Mouse (Mus musculus): ENCODE data around the gene Notch1.

Gene Notch1

DNA sequence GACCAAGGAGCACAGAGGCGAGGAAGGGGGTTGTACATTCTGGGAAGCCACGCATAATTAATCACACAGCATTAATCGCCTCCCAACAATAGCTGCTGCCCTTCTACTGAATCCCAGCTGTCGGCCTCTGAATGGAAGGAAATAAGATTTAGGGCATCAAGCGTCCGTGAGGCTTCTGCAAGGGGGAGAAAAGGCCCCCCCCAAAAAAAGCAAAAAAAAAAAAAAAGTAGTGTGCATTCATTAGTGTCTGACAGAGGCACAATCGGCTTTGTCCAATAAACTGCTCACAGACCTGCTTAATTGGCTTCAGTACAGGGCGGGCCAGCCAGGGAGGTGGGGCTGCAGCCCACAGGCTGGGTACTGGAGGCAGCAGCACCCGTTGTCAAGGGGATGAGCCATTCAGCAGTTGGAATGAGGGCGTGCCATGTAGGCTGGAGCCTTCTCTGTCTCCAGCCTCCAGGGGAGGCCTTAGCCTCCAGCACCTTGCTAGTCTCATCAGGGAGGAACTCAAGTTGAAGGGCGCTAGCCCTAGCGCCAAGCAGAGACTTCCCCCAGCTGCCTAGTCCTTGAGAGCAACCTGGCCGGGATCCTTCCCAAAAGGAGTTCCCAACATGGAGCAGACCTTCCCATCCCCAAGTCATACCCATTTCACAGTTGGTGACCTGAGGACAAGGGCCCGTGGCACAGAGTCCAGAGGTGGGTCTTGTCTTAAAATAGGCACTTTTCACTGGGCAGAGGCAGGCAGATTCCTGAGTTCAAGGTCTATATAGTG, 15.7 kb downstream of the Notch1 start:
- no peak for DNase-seq (ENCODE audit: low read depth)

DNA sequence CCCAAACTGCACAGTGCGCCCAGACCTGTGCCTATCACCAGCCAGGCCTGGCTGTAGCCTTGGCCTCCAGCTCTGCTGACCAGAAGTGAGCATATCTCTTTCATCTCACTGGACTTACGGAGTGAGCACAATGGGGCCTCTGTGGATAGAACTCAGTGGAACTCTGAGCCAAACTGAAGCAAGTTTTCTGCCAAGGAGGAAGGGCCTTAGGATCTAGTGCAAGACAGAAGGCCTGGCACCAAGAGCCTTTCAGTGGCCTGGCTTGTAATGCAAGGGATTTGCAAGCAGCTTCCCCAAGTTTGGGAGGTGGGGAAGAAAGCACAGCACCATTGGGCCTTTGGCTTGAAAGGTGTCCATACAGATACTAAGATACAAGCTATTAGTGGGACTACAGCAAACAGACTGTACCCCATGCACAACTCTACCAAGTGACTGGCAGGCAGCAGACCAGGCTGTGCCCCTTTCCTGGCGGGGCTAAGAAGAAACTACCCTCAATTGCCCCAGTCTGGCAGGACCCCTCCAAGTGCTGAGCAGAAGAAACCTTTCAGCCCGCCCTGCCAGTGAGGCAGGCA, 16.4 kb downstream of the Notch1 start:
- no peak for DNase-seq (ENCODE audit: low read depth)

DNA sequence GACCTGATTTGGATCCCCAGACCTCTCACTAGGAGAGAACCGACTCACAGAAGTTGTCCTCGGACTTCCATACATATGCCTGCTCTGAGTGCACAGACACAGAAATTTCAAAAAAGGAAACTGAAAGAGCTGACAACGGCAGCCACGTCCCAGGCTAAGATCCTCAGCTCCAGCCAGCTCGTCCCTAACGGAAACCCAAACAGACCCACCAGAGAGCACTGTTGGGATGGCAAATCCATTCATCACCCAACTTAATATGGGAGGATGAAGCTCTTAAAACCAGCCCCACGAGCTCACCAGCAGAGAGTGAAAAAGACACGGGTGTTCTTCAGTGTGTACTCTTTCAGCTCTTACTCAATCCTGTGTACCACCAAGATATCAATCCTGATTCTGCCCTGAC, 17.8 kb downstream of the Notch1 start:
- no peak for DNase-seq (ENCODE audit: low read depth)

DNA sequence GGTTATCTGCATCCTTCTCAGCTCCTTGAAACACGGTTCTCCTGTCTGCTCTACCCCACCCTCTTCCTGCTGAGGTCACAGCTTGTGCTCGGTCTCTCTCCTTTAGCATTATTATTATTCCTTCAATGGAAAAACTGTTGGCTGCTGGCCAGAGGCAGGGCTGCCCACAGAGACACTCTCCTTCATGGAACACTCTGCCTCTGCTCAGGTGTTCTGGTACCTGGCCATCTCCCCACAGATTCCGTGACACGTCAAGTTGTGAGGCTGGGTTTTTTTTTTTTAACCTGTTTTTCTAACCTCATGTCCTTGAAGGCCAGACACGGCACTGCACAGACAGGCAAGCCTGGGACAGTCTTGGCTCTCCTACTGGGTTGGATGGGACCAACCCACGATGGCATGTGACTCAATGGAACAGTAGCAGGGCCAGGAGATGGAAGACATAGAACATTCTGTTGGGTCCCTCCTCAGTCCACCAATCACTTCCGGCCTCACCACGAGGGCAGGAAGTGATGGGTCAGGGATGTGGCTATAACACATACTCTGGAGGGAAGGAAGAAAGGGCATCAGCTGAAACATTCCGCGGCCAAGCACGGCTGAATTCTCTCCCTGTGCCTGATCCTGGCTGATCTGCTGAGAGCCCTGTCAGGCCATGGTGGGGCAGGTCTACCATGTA, 18.5 kb downstream of the Notch1 start:
- DNase-seq (ENCODE audit: low read depth) = no peak

DNA sequence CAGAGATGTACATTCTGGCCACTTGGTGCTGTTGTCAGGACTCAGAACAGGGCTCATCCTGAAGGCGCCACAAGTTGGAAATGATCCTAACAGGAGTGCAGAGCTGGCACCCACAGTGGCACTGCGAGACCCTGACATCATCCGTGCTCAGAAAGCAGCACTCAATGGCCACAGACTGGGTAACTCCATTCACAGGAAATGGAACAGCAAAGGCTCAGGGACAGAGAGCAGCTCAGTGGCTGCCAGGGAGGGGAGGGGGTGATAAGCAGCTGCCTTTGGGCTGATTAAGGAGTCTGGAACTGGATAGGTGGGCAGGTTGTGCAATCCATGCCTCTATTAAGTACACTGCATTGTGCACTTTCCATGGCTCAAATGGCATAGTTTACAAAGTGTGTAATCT, 20.0 kb downstream of the Notch1 start:
- no peak for DNase-seq (ENCODE audit: low read depth)

DNA sequence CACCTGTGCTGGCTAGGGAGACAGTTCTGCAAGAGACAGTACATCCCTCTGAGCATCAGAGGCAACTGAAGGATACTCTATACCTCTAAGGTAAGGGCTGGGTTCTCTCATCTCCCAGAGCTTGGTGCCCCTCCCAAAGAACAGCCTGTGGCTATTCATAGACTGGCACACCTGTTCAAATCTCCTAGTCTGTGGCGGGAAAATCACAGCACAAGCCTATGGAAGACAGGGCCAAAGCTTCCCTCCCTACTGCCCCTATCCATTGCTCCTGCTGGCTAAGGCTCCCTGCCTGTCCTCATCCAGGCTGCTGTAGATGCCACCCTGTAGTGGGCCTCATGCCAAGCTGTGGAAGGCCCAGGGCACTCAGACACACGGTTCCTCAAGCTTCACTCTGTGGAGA, 20.8 kb downstream of the Notch1 start:
- DNase-seq (ENCODE audit: low read depth) = no peak

DNA sequence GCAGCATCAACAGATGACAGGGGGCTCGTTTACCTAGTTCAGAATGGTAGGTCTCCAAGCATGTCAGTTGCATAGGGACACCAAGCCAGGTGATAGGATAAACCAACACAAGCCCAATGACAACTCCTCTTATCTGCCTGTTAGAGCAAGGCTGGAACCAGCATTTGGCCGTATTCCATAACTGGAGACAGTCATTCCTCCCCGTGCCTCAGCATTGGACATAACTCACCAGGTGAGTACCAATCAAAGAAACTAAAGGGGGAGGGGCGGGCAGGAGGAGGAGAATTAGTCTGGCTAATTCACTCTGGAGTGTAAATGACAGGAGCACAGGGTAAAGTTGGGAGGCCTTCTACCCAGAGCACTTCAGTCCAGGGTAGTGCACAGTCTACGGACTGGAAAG, 21.5 kb downstream of the Notch1 start:
- DNase-seq (ENCODE audit: low read depth) = no peak

DNA sequence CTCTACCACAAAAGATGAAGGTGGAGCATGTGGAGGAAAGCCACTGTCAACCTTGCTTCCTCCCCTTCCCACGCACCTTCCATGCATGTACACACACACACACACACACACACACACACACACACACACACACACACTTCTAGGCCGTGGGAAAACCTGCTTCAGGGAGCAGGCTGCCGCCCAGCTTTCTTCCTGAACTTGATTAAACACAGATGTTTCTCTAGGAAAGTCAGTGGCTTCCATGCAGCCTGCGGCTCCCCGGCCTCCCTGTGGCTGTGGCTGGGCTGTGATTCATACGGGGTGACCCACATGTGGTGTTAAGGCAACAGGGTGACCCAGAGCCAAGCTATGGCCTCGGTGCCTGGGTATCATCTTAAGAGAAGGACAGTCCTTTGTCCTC, 22.1 kb downstream of the Notch1 start:
- DNase-seq (ENCODE audit: low read depth) = no peak

DNA sequence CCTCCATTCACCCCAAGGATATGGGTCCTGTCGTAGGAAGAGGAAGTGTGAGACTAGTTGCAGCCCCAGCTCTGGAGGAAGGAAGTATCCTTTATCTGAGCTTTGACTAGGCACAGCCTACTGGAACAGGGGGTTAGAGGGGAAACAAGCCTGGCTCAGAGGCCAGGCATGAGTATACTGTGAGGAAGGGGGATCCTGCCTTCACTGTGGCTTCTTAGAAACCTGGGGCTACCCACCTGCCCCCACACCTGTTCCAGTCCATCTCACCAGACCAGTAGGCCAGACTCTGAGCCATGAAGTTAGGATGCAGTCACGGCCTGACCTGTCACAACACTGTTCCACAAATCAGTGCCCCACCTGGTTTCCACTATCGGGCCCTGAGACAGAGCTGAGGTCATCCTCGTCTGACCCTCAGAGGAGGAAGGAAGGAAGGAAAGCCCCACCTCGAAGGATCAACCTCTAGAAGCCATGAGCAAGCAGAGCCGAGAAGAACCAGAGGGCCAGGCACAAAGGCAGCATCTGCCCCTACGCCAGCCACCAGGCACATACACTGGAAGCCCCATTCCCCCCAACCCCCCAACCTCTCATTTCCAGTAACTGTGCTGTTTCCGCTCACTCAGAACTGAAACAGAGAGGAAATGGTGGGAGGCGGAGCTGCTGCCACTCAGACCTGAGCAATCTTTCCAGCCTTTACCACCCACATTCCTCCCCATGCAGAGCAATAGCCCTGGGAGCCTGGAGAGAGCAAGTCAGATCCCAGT, 23.3 kb downstream of the Notch1 start:
- no peak for DNase-seq (ENCODE audit: low read depth)

DNA sequence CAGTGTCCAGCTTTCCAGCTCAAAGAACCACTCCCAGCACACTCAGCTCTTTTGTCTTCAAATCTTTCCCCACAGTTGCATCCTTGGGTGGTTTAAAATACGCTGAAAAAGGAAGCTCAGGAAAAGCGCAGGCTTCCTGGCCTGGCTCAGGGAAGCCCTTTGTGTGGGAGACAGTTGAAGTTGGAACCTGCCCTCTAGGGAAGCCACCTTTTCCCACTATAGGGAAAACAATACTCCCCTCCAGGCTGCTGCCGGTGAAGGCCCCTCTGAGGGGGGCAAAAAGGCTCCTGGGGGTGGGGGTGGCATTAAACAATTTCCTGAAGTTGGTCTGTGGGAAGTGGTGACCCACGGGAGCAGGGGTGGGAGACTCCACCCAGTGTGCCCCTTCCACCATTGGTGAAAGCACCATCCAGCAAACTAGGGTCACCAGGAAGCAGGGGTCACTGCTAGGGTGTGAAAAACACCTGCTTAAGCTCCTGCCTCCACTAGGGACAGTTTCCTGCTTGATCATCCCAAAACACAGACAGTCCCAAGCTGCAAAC, 25.6 kb downstream of the Notch1 start:
- DNase-seq (ENCODE audit: low read depth) = no peak

DNA sequence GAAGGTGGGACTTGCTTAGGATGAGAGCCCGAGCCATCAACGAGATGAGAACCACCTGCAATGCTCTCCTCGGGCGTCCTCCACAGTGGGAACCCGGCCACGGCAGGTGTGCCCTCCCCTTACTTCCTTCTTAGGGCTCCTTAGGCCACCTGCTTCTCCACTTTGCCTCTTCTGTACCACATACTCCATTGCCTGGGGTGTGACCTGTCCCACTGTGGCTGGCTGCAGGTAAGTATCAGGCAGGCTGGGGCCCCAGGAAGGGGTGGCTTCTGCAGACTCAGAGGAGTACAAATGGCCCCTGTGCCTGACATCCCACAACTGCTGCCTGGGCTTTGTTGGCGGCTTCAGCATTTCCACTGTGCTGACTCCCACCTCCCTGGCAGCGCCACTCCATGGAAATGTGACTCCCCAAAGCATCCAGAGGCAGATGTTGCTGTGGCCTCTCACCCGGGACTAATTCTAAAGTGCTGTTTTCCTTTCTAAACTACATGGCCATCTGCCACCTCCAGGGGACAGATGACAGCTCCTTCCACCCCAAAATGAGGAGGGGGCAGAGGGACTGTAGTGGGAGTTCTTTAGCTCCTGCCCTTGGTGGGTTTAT, 27.8 kb downstream of the Notch1 start:
- no peak for DNase-seq (ENCODE audit: low read depth)

DNA sequence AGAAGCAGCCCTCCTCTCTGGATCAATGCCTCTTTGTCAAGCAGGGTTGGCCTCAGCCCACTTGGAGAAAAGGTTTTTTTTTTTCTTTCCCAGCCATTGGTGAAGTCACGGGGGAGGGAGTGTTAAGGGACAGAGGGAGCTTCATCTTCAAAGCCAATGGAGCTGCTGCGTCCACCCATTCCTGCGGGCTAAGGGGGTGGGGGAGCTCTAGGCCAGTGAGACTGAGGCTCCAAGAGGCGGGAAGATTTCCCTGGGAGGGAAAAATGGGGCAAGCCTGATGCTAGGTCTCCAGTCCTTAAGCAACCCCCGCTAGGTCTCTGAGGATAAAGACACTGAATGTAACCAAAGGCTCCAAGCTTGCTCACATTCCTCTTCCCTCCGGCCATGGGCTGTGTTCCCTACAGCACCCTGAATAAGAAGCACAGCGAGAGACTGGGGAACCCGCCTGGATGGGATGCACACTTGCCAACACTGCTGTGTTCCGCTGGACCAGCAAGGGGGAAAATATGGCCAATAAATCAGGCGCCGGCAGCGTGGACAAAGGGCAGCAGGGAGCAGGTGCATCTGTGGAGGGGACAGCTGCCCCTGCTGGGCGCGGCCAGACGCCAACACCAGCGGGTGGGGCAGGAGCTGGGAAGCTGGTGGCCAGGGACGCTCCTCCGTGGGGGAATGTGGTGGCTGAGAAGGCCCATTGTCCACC, 29.0 kb downstream of the Notch1 start:
- DNase-seq (ENCODE audit: low read depth) = no peak

DNA sequence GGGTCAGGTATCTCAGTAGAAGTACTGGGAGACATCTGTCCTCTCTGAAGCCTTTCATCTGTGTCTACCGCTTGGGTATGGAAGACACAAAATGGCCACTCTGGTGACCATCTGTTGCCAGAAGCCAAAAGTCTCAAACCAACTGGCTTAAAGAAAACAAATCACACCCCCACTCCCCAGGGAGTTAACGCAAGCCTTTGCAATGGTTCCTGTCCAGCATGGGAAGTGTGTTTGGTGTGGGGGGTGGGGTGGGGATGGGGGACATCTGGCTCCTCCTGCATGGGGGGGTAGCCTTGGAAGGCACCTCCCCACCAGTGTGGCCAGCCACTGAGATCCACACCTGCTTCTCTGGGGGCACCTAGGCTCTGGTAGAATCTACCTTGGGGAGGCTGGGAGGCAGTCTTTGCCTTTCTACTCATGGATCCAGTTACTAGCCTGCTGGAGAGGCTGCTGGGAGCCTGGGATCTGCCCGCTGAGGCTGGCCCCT, 29.6 kb downstream of the Notch1 start:
- no peak for DNase-seq (ENCODE audit: low read depth)

DNA sequence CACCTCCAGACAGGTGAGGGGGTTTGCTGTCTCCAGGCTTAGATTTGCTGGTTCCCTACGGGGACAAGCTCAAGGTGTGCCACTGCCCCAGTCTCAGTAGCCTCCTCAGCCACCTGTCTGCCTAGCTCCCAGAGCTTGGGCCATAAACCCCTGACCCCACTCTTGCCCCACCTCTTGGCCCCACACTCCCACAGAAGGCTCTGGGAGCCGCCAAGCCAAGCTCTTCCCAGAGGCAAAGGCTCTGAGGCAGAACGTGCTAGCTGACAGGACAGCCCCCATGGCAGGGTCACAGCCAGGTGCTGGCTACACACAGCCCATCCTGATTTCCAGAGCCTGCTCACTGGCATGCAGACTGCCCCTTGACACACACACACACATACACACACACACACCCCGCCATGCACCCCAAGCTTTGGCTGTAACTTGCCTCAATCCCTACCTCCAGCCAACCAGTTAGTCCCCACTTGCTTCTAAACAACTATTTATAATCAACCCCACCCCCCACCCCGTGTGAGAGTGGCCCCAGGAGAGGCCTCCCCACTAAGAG, 30.1 kb downstream of the Notch1 start:
- DNase-seq (ENCODE audit: low read depth) = no peak

DNA sequence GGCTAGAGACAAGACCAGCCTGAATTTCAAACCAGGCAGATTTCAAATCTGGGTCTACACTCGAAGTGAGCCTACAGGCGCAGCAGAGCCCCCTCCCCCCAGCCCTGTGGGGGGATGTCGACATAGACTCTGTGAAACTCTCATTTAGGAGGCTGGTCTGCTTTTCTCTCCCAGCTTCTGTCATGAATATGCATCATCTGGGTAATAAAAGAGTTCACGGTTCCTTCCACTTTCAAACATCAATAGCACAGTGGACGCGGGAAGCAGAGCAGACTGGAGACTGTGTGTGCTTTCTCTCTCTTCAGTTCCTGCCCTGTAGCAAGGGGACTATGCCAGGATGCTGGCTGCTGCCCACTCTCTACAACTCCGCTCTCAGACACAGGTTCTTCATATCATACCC, 30.8 kb downstream of the Notch1 start:
- no peak for DNase-seq (ENCODE audit: low read depth)

DNA sequence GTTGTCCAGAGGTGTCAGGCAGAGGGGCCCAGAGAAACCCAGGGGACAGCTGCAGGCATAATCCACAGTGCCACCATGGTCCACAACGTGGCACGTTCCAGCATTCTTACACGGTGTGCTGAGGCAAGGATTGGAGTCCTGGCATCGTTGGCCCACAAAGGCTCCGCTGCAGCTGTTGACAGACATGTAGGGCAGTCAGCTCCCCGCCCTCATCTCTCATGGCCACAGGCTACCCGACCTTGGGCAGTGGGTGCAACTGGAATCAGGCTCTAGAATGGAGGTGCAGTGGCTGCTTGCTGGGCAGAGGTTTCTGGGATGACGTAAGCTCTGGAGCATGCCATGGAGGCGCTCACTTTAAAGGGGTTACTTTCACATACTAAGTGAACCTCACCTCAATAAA, 31.2 kb downstream of the Notch1 start:
- no peak for DNase-seq (ENCODE audit: low read depth)

DNA sequence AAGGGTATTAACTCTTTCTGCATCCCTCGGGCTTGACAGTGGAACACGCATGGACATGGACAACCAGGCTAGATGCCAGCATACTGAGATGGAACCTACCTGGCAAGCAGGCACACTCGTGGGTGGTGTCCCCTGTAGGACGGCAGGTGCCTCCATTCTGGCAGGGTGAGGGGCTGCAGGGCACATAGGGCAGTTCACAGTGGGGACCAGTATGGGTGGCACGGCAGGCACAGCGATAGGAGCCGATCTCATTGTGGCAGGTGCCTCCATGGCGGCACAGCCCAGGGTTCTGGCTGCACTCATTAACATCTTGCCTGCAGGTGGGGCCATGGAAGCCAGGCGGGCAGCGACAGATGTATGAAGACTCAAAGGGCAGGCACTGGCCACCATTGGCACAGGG, 32.3 kb downstream of the Notch1 start:
- DNase-seq (ENCODE audit: low read depth) = no peak

DNA sequence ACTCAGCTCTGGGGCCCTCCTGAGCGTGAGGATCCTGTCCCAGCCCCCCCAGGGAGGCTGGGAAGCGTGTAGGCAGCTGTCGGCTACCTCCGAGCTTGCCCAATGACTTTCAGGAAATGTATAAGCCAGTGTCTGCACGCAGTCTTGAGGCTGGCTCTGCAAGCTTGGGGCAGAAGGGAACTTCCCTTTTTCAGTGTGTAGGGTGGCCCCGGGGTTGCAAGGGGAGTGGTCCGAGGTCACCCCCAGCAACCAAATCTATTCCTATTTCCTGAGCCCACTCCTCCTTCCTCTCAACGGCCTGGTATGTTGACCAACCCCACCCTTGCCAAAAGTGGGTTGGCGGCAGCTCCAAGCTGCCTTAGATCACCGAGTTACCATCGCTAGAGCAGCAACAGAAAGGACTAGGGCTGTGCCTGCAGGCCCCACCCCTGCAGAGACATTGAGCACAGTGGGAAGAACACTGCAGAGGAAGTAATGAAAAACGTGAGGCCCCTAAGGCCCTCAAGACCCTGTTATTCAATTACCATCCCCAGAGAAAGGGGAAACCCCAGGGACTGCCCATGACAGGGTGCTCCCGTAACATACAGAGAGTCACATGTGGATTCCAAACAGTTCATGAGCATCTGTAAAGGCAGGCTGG, 33.1 kb downstream of the Notch1 start:
- peak; percentile 63 for DNase-seq (ENCODE audit: low read depth)

DNA sequence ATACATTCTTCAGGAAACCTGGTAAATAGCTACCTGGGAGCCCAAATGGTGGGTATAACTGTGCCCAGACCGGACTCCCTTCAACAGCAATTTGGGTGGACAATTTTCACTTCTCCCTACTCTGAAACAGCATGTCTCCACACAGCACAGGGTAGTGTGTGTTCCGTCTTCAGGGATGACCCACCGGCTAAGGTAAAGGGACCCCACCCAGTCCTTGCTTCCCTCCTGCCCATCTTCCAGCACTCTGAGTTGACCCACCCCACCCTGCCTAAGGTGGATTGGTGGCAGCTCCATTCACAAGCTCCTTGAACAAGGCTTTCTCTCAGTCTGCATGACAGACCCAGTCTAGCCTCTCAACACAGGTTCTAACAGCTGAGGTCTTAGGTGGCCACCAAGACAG, 33.6 kb downstream of the Notch1 start:
- DNase-seq (ENCODE audit: low read depth) = no peak

DNA sequence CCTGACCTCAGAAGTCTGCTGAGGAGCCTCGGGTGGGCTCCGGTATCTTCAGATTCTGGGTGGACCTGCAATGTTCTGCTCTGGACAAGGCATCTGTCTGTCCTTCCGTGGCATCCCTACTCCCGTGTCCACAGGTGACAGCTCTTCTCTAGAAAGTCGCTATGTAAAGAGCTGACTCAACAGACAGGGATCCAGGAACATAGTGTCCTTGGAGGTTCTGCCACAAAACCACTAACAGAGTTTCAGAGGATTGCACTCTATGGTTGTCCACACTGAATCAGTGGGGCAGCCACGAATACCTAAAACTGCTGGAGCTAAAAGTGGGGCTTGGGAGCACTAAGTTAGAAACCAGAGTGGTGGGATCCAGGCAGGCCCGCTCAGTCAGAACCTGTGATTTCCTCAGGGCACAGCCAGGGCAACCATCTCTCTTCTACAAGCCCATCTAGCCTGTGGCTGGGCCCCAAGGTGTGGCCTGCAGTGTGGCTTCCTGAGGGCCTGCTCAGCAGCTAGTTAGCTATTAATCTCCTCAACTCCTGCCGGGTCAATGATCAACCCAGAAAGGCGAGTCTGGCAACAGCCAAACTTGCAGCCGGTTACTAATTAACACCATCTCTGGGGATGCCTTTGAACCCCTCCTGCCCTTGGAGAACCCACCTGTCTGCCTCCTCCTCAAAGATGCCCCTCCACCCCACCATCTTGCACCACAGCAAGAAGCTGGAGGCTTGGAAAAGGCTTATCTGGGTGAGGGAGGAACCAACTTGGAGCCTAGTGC, 34.6 kb downstream of the Notch1 start:
- no peak for DNase-seq (ENCODE audit: low read depth)

Measured in c-Kit-positive CD71-negative TER-119-negative erythroid progenitor cells, embryonic 14.5 days (primary cell).